Mouse (Mus musculus) embryonic facial prominence, embryonic 13.5 days (tissue): ENCODE data around the gene Ndufa4l2. TPM values are rescaled to one million over a fixed set of nuclear protein-coding genes. Genes with fewer than 3 reads are reported as not detected.
A peak's percentile ranks its signal among the peaks of the same experiment; 100 is the strongest.

ENCODE experiments used
- ATAC-seq: fragments of 200-750 bp; cut with Nextera tagmentation; 2 replicates; pipeline ENCODE4 v1.8.0; 2017; ENCODE audit warnings: low read depth; ENCODE audit not compliant: insufficient number of reproducible peaks, insufficient read depth, low FRiP score, low TSS enrichment
- H3K27ac ChIP-seq: fragments of 300-500 bp; sonication (generic); 2 replicates; pipeline ENCODE4 v1.5.1; 2015; ENCODE audit warnings: moderate library complexity, mild to moderate bottlenecking, inconsistent platforms
- H3K27me3 ChIP-seq: fragments of 300-500 bp; sonication (generic); 2 replicates; pipeline ENCODE4 v1.6.1; 2015; ENCODE audit warnings: mild to moderate bottlenecking, inconsistent platforms
- H3K36me3 ChIP-seq: fragments of 300-500 bp; sonication (generic); 2 replicates; pipeline ENCODE4 v1.6.1; 2015; ENCODE audit warnings: mild to moderate bottlenecking, inconsistent platforms
- H3K4me1 ChIP-seq: fragments of 300-500 bp; sonication (generic); 2 replicates; pipeline ENCODE4 v1.6.1; 2015; ENCODE audit warnings: inconsistent platforms
- H3K4me2 ChIP-seq: fragments of 300-500 bp; sonication (generic); 2 replicates; pipeline ENCODE4 v1.6.1; 2015; ENCODE audit warnings: moderate library complexity, mild to moderate bottlenecking, inconsistent platforms
- H3K4me3 ChIP-seq: fragments of 300-500 bp; sonication (generic); 2 replicates; pipeline ENCODE4 v1.5.1; 2015; ENCODE audit warnings: mild to moderate bottlenecking, inconsistent platforms
- H3K9ac ChIP-seq: fragments of 300-500 bp; sonication (generic); 2 replicates; pipeline ENCODE4 v1.6.1; 2015; ENCODE audit warnings: mild to moderate bottlenecking, inconsistent platforms
- H3K9me3 ChIP-seq: fragments of 300-500 bp; sonication (generic); 2 replicates; pipeline ENCODE4 v1.6.1; 2016; ENCODE audit warnings: inconsistent platforms
- WGBS: fragments of 180-500 bp; shearing (Covaris S2); methylation state at CpG from one replicate; pipeline ENCODE4 v1.1.7; 2015; ENCODE audit warnings: mixed read lengths; 5-methylcytosine and 5-hydroxymethylcytosine counted together
- polyA plus RNA-seq: library from polyadenylated mRNA; unstranded; fragments of >200 nt; fragmentation: Nextera tagmentation; extraction: Ambion mirVana; gene quantifications from 2 replicates; pipeline ENCODE4 v1.2.1, GENCODE M21; 2015

Ndufa4l2 gene
- polyA plus RNA-seq, 1 experiment from 2014 or later: 32.7 TPM

GRCm38 (mm10) chr10:127549892-127550291 is 35.1 kb downstream of the Ndufa4l2 start:
- H3K36me3 ChIP-seq: peaks cover 100% of the 10 kb centered on the region
- H3K27me3 ChIP-seq: no peaks in the 10 kb centered on the region
- 89% methylated on average over 17 of the region's 17 CpGs for WGBS
- H3K27ac ChIP-seq: no peak overlapping the region
- ATAC-seq: no peak
- H3K4me2 ChIP-seq: no peak overlapping the region
- no peaks in the 10 kb centered on the region for H3K4me1 ChIP-seq
- no peak overlapping the region for H3K9ac ChIP-seq
- no peak overlapping the region for H3K4me3 ChIP-seq
- H3K9me3 ChIP-seq: no peaks in the 10 kb centered on the region

- H3K4me3 ChIP-seq: no peak overlapping the region
- no peak overlapping the region for H3K27ac ChIP-seq
- WGBS: 73% methylated on average over 18 of the region's 18 CpGs
- no peaks in the 10 kb centered on the region for H3K27me3 ChIP-seq
- H3K9me3 ChIP-seq: no peaks in the 10 kb centered on the region
- peaks cover 100% of the 10 kb centered on the region for H3K36me3 ChIP-seq
- H3K4me2 ChIP-seq: no peak overlapping the region
- no peak overlapping the region for H3K9ac ChIP-seq
- no peaks in the 10 kb centered on the region for H3K4me1 ChIP-seq
- ATAC-seq: no peak
Observed at GRCm38 (mm10) chr10:127555703-127556102, 40.9 kb downstream of the Ndufa4l2 start.

- WGBS: 93% methylated on average over 13 of the region's 13 CpGs
- H3K4me3 ChIP-seq: no peak overlapping the region
- no peak overlapping the region for H3K27ac ChIP-seq
- no peak overlapping the region for H3K4me2 ChIP-seq
- no peaks in the 10 kb centered on the region for H3K9me3 ChIP-seq
- H3K36me3 ChIP-seq: peaks cover 100% of the 10 kb centered on the region
- no peaks in the 10 kb centered on the region for H3K4me1 ChIP-seq
- no peak for ATAC-seq
- no peak overlapping the region for H3K9ac ChIP-seq
- H3K27me3 ChIP-seq: no peaks in the 10 kb centered on the region
Observed at GRCm38 (mm10) chr10:127557397-127557796, 42.6 kb downstream of the Ndufa4l2 start.

GRCm38 (mm10) chr10:127561145-127561544 is 46.4 kb downstream of the Ndufa4l2 start:
- no peak for ATAC-seq
- Histone ChIP-seq H3K27ac (no peak overlapping the region), H3K36me3 (peaks cover 92% of the 10 kb centered on the region), H3K4me1 (0 out of 2 replicates have a peak, but pooled peaks cover 3% of the 10 kb centered on the region), H3K4me2 (no peak overlapping the region), H3K9ac (no peak overlapping the region), H3K27me3 (no peaks in the 10 kb centered on the region), H3K9me3 (no peaks in the 10 kb centered on the region), H3K4me3 (no peak overlapping the region)

GRCm38 (mm10) chr10:127563840-127564239 is 49.1 kb downstream of the Ndufa4l2 start:
- 0 out of 2 replicates have a peak, but pooled peaks cover 3% of the 10 kb centered on the region for H3K4me1 ChIP-seq
- no peak overlapping the region for H3K4me3 ChIP-seq
- H3K9ac ChIP-seq: 0 out of 2 replicates have a peak overlapping the region, but pooled peaks have one; percentile 3
- no peak for ATAC-seq
- H3K4me2 ChIP-seq: no peak overlapping the region
- 72% methylated on average over 8 of the region's 8 CpGs for WGBS
- no peak overlapping the region for H3K27ac ChIP-seq
- no peaks in the 10 kb centered on the region for H3K9me3 ChIP-seq
- H3K36me3 ChIP-seq: peaks cover 89% of the 10 kb centered on the region
- no peaks in the 10 kb centered on the region for H3K27me3 ChIP-seq

GRCm38 (mm10) chr10:127564301-127564700 is 49.5 kb downstream of the Ndufa4l2 start:
- Histone ChIP-seq H3K27me3 (no peaks in the 10 kb centered on the region), H3K4me1 (0 out of 2 replicates have a peak, but pooled peaks cover 3% of the 10 kb centered on the region), H3K4me2 (no peak overlapping the region), H3K4me3 (no peak overlapping the region), H3K36me3 (peaks cover 89% of the 10 kb centered on the region), H3K9me3 (no peaks in the 10 kb centered on the region), H3K27ac (no peak overlapping the region), H3K9ac (0 out of 2 replicates have a peak overlapping the region, but pooled peaks have one; percentile 3)
- ATAC-seq: no peak
- 58% methylated on average over 13 of the region's 13 CpGs for WGBS

Other genes starting within 250 kb of the Ndufa4l2 start
- gene Dctn2, start 248.6 kb upstream of the Ndufa4l2 start, polyA plus RNA-seq: 187 and 199 TPM in 2 replicates
- 14.9 and 19.2 TPM in 2 replicates for gene Mbd6, start 225.9 kb upstream of the Ndufa4l2 start, polyA plus RNA-seq
- 113 and 128 TPM in 2 replicates for gene Mars, start 203.2 kb upstream of the Ndufa4l2 start, polyA plus RNA-seq
- 3.1 and 3.4 TPM in 2 replicates for gene Arhgap9, start 193.0 kb upstream of the Ndufa4l2 start, polyA plus RNA-seq
- gene Gli1, start 173.0 kb upstream of the Ndufa4l2 start, polyA plus RNA-seq: 17.5 and 19.8 TPM in 2 replicates
- 0.07 TPM in 1 of 2 replicates, not detected in the other for gene Inhbe, start 160.6 kb upstream of the Ndufa4l2 start, polyA plus RNA-seq
- not detected in 2 replicates for gene Inhbc, start 144.5 kb upstream of the Ndufa4l2 start, polyA plus RNA-seq
- 57.7 and 58.8 TPM in 2 replicates for gene R3hdm2, start 134.6 kb upstream of the Ndufa4l2 start, polyA plus RNA-seq
- gene Stac3, start 13.3 kb upstream of the Ndufa4l2 start, polyA plus RNA-seq: 2.0 and 3.2 TPM in 2 replicates
- gene Shmt2, start 7.5 kb downstream of the Ndufa4l2 start, polyA plus RNA-seq: 81.7 and 92.3 TPM in 2 replicates
- gene Nxph4, start 19.6 kb downstream of the Ndufa4l2 start, polyA plus RNA-seq: 3.0 and 3.9 TPM in 2 replicates
- gene Lrp1, start 106.2 kb downstream of the Ndufa4l2 start, polyA plus RNA-seq: 139 and 159 TPM in 2 replicates
- 21.1 and 22.0 TPM in 2 replicates for gene Stat6, start 128.0 kb downstream of the Ndufa4l2 start, polyA plus RNA-seq
- 9.1 and 10.6 TPM in 2 replicates for gene Nemp1, start 151.9 kb downstream of the Ndufa4l2 start, polyA plus RNA-seq
- 19.5 and 20.3 TPM in 2 replicates for gene Nab2, start 153.6 kb downstream of the Ndufa4l2 start, polyA plus RNA-seq
- gene Myo1a, start 190.2 kb downstream of the Ndufa4l2 start, polyA plus RNA-seq: 0.66 and 2.5 TPM in 2 replicates
- 0.55 TPM in 1 of 2 replicates, not detected in the other for gene Tac2, start 209.5 kb downstream of the Ndufa4l2 start, polyA plus RNA-seq
- gene Zbtb39, start 224.6 kb downstream of the Ndufa4l2 start, polyA plus RNA-seq: 3.7 TPM in 2 replicates
- gene Gpr182, start 236.8 kb downstream of the Ndufa4l2 start, polyA plus RNA-seq: 0.90 and 1.2 TPM in 2 replicates
- 0.06 TPM in 1 of 2 replicates, not detected in the other for gene Rdh1, start 244.8 kb downstream of the Ndufa4l2 start, polyA plus RNA-seq
- not detected in 2 replicates for gene Rdh16f1, start 244.8 kb downstream of the Ndufa4l2 start, polyA plus RNA-seq